Mouse (Mus musculus) liver, embryonic 12.5 days (tissue): Measurements from ENCODE around the gene Abcb10. TPM values are rescaled to one million over a fixed set of nuclear protein-coding genes. Genes with fewer than 3 reads are reported as not detected.
"Not testable (repeated sequence)": the region's sequence is repeated elsewhere in the genome, so short reads cannot be mapped to it uniquely, and the experiment has no call there.

Experiments used
- ATAC-seq: fragments of 200-750 bp; cut with Nextera tagmentation; 2 replicates; pipeline ENCODE4 v1.8.0; 2017; ENCODE audit warnings: moderate number of reproducible peaks, mild to moderate bottlenecking, moderate library complexity
- H3K27ac ChIP-seq: fragments of 300-500 bp; sonication (generic); 2 replicates; pipeline ENCODE4 v1.5.1; 2016; ENCODE audit warnings: mild to moderate bottlenecking
- H3K27me3 ChIP-seq: fragments of 300-500 bp; sonication (generic); replicated peaks from 2 replicates; pipeline ENCODE4 v1.6.1; 2016; ENCODE audit warnings: mild to moderate bottlenecking, moderate library complexity
- H3K36me3 ChIP-seq: fragments of 300-500 bp; sonication (generic); 2 replicates; pipeline ENCODE4 v1.6.1; 2016; ENCODE audit warnings: mild to moderate bottlenecking, moderate library complexity
- H3K4me1 ChIP-seq: fragments of 300-500 bp; sonication (generic); 2 replicates; pipeline ENCODE4 v1.6.1; 2016
- H3K4me2 ChIP-seq: fragments of 300-500 bp; sonication (generic); 2 replicates; pipeline ENCODE4 v1.6.1; 2016; ENCODE audit warnings: mild to moderate bottlenecking, moderate library complexity
- H3K4me3 ChIP-seq: fragments of 300-500 bp; sonication (generic); 2 replicates; pipeline ENCODE4 v1.5.1; 2016; ENCODE audit warnings: mild to moderate bottlenecking, moderate library complexity
- H3K9ac ChIP-seq: fragments of 300-500 bp; sonication (generic); 2 replicates; pipeline ENCODE4 v1.6.1; 2016; ENCODE audit warnings: mild to moderate bottlenecking, moderate library complexity
- H3K9me3 ChIP-seq: fragments of 300-500 bp; sonication (generic); replicated peaks from 2 replicates; pipeline ENCODE4 v1.6.1; 2016; ENCODE audit warnings: mild to moderate bottlenecking, moderate library complexity
- WGBS: fragments of 180-500 bp; shearing (Covaris S2); methylation state at CpG from one replicate; pipeline ENCODE4 v1.1.7; 2016; ENCODE audit not compliant: insufficient replicate concordance; 5-methylcytosine and 5-hydroxymethylcytosine counted together
- polyA plus RNA-seq: library from polyadenylated mRNA; unstranded; fragments of >200 nt; fragmentation: Nextera tagmentation; extraction: Ambion mirVana; gene quantifications from 2 replicates; pipeline ENCODE4 v1.2.1, GENCODE M21; 2016

The Abcb10 gene
- polyA plus RNA-seq, 1 experiment from 2014 or later, result 191 TPM

DNA sequence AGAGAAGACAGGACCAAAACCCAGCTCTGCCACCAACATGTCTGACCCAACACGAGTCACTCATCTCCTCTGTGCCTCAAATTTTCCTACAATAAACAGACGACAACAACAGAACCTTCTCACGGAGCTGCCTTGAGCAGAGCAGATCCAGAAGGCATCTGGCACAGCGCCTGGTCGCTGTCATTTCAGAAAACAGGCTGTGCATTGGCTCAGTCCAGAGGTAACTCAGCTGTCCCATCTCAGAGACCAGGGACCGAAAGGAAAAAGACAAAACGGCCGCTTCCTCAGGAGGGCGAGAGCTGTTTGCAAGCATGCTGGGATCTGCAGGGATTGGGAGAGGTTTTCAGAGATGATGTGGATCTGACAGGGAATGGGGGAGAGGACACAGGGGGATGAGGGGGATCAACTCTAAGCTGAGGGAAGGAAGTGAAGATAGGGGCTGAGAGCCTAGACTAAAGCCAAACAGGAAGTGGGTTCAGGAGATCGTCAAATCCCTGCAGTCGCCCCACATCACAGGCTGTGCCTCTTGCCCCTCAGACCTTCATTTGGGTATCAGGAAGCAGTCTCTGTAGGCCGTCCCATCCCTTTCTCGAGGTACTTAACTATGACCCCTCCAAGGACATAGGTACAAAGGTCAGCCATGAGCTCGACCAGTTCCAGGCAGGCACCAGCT, 4.6 kb downstream of the Abcb10 start:
- H3K9ac ChIP-seq, result peak overlapping the region; percentile 95

DNA sequence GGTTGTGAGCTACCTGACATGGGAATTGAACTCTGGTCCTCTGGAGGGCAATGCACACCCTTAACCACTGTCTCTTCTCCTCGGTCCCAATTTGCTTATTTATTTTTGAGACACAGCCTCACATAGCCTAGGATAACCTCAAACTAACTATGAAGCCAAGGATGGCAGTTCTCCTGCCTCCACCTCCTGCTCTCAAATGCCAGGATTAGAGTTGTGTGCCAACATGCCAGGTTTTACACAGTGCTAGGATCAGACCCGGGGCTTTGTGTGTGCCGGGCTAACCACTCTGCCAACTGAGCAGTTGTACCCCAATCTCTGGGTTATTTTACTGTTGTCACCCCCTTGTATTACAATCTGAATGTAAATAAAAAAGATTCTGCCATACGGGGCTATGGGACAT, 5.4 kb downstream of the Abcb10 start:
- Histone ChIP-seq H3K36me3 (peaks cover 86% of the 10 kb centered on the region), H3K4me3 (peak overlapping the region; percentile 74), H3K27me3 (no peaks in the 10 kb centered on the region), H3K4me2 (peak overlapping the region; percentile 82), H3K9ac (peak overlapping the region; percentile 95), H3K27ac (peak overlapping the region; percentile 99), H3K4me1 (peaks cover 90% of the 10 kb centered on the region), H3K9me3 (peaks cover 7% of the 10 kb centered on the region; the same call in 1 of the 2 replicates)
- ATAC-seq, result no peak
- 86% methylated on average over 4 of the region's 4 CpGs for WGBS

More for the DNA sequence above, 4.6 kb downstream of the Abcb10 start:
- H3K9me3 ChIP-seq, result peaks cover 7% of the 10 kb centered on the region; the same call in 1 of the 2 replicates
- WGBS, result 39% methylated on average over 14 of the region's 14 CpGs
- H3K36me3 ChIP-seq, result peaks cover 78% of the 10 kb centered on the region
- peak overlapping the region; percentile 99 for H3K27ac ChIP-seq
- peaks cover 84% of the 10 kb centered on the region for H3K4me1 ChIP-seq
- ATAC-seq, result no peak
- H3K4me3 ChIP-seq, result peak overlapping the region; percentile 74
- H3K4me2 ChIP-seq, result peak overlapping the region; percentile 82
- H3K27me3 ChIP-seq, result no peaks in the 10 kb centered on the region

DNA sequence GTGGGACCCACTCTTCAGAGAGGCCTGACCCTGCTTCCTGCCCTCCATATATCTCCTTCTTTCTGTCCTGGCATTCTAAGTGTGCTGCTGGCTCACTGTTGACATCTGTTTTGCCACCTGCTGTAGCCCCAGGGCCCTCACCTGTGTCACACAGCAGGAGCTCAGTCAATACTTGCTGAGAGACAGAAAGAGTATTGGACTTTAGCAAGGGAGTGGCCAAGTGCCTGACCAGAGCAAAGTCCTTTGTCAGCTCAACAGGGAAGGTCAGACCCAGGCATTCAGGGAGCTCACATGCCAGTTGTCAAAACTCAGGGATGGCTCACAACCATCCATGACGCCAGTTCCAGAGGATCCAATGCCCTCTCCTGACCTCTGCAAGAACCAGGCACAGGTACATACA, 9.4 kb downstream of the Abcb10 start:
- H3K4me1 ChIP-seq, result peaks cover 94% of the 10 kb centered on the region
- no peak overlapping the region for H3K4me3 ChIP-seq
- 72% methylated on average over 1 of the region's 1 CpGs for WGBS

DNA sequence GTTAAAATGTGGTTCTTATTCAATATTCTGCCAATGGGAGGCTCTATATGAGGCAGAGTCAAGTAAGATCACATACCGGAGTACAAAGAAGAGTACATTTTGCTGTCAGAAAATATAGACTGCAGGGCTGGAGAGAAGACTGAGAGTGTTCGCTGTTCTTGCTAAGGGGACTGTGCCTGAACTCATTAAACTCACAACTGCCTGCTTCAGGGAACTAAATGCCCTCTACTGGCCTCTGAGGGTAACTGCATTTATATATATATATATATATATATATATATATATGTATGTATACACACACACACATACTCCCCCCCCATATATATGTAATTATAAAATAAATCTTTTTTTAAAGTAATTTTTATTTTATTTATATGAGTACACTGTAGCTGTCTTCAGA, 16.0 kb downstream of the Abcb10 start:
- H3K27me3 ChIP-seq, result no peaks in the 10 kb centered on the region
- H3K4me1 ChIP-seq, result peaks cover 30% of the 10 kb centered on the region
- H3K4me3 ChIP-seq, result no peak overlapping the region
- peaks cover 100% of the 10 kb centered on the region for H3K36me3 ChIP-seq
- H3K9me3 ChIP-seq, result no peaks in the 10 kb centered on the region
- WGBS, result 79% methylated on average over 2 of the region's 2 CpGs
- no peak for ATAC-seq
- no peak overlapping the region for H3K9ac ChIP-seq
- H3K27ac ChIP-seq, result no peak overlapping the region
- H3K4me2 ChIP-seq, result no peak overlapping the region

More for the DNA sequence above, 9.4 kb downstream of the Abcb10 start:
- H3K27ac ChIP-seq, result peak overlapping the region; percentile 65
- H3K4me2 ChIP-seq, result peak overlapping the region; percentile 35
- ATAC-seq, result no peak
- H3K9ac ChIP-seq, result no peak overlapping the region
- no peaks in the 10 kb centered on the region for H3K27me3 ChIP-seq
- H3K9me3 ChIP-seq, result peaks cover 7% of the 10 kb centered on the region; the same call in 1 of the 2 replicates
- H3K36me3 ChIP-seq, result peaks cover 97% of the 10 kb centered on the region

DNA sequence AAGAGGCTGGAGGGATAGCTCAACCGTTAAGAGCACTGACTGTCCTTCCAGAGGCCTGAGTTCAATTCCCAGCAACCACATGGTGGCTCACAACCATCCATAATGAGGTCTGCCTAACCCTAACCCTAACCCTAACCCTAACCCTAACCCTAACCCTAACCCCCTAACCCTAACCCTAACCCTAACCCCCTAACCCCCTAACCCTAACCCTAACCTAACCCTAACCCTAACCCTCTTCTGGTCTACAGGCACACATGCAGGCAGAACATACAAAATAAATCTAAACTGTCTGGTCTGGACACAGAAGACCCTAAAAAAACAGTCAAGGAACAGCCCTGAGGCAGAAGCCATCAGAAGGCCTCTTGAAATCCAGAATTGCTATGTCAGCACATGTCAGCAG, 21.6 kb downstream of the Abcb10 start:
- ATAC-seq, result 0 out of 2 replicates have a peak, but pooled peaks have one; percentile 6
- WGBS, result 89% methylated on average over 1 of the region's 1 CpGs

DNA sequence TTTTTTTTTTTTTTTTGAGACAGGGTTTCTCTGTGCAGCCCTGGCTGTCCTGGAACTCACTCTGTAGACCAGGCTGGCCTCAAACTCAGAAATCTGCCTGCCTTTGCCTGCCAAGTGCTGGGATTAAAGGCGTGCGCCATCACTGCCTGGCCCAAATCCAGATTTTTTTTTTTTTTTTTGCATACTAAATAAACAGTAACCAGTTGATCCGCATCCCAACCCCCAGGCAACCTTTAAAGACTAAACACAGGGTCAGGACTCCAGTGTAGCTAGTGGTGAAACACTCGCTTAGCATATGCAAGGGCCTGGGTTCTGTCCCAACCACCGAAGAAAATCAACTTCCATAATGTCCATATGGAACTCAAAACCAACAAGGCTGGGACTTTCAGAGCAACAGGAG, 22.4 kb downstream of the Abcb10 start:
- not testable (repeated sequence) for H3K9ac ChIP-seq, H3K9me3 ChIP-seq, H3K27me3 ChIP-seq, H3K4me2 ChIP-seq, ATAC-seq, H3K4me3 ChIP-seq, H3K27ac ChIP-seq, H3K4me1 ChIP-seq
- 94% methylated on average over 5 of the region's 5 CpGs for WGBS
- peaks cover 100% of the 10 kb centered on the region for H3K36me3 ChIP-seq

More for the DNA sequence above, 21.6 kb downstream of the Abcb10 start:
- Histone ChIP-seq H3K9ac (no peak overlapping the region), H3K27me3 (no peaks in the 10 kb centered on the region), H3K4me3 (no peak overlapping the region), H3K27ac (no peak overlapping the region), H3K9me3 (no peaks in the 10 kb centered on the region), H3K4me1 (peaks cover 3% of the 10 kb centered on the region; the same call in 1 of the 2 replicates), H3K4me2 (no peak overlapping the region), H3K36me3 (peaks cover 100% of the 10 kb centered on the region)

GRCm38 (mm10) chr8:123960056-123960455, 22.9 kb downstream of the Abcb10 start:
- Histone ChIP-seq H3K27ac (no peak overlapping the region), H3K4me2 (no peak overlapping the region), H3K9ac (no peak overlapping the region), H3K27me3 (no peaks in the 10 kb centered on the region), H3K4me1 (peaks cover 3% of the 10 kb centered on the region; the same call in 1 of the 2 replicates), H3K9me3 (no peaks in the 10 kb centered on the region), H3K36me3 (peaks cover 100% of the 10 kb centered on the region), H3K4me3 (no peak overlapping the region)
- no peak for ATAC-seq
- WGBS, result 87% methylated on average over 9 of the region's 9 CpGs

DNA sequence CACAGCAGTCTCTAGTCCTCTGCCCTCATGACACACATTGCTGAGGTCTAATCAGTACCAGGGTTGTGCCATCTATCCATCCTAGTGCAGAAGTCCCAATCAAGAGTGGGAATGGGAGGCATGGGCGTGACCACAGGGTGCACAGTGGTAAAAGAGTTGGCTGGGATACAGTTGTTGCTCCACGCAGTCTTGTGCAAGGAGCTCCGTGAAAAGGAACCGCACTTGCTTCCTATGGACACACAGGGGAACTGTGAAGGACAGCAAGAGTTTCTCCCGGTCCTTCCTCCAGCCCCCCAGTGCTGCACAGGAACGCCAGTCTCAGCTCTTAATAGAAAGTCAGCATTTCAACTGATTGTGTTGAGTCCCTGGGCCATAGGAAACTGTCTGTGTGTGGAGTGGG, 23.4 kb downstream of the Abcb10 start:
- H3K4me2 ChIP-seq, result no peak overlapping the region

DNA sequence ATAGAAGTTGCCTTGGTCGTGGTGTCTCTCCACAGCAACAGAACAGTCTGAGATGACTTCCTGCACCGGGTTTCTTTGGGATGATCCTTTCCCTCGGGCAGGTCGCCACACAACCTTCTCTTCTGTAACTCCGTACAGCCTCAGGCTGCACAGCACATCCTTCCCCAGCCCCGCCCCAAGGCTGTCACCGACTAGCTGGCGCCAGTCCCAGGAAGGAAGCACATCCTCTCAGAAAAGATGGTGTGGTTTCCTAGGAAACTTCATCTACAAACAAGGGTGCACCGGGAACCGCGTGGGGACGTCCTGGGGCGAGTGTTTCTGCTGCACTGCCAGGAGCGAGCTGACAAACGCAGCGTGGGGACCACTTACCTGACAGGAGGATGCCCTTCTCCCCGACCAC, 24.8 kb downstream of the Abcb10 start:
- H3K27ac ChIP-seq, result no peak overlapping the region
- no peaks in the 10 kb centered on the region for H3K27me3 ChIP-seq
- ATAC-seq, result no peak
- peaks cover 100% of the 10 kb centered on the region for H3K36me3 ChIP-seq
- H3K4me1 ChIP-seq, result peaks cover 3% of the 10 kb centered on the region; the same call in 1 of the 2 replicates
- no peak overlapping the region for H3K4me3 ChIP-seq
- H3K4me2 ChIP-seq, result no peak overlapping the region
- no peak overlapping the region for H3K9ac ChIP-seq
- WGBS, result 83% methylated on average over 17 of the region's 17 CpGs
- H3K9me3 ChIP-seq, result no peaks in the 10 kb centered on the region

More for the DNA sequence above, 23.4 kb downstream of the Abcb10 start:
- peaks cover 3% of the 10 kb centered on the region; the same call in 1 of the 2 replicates for H3K4me1 ChIP-seq
- WGBS, result 87% methylated on average over 6 of the region's 6 CpGs
- H3K4me3 ChIP-seq, result no peak overlapping the region
- ATAC-seq, result no peak
- no peaks in the 10 kb centered on the region for H3K9me3 ChIP-seq
- no peak overlapping the region for H3K9ac ChIP-seq
- H3K36me3 ChIP-seq, result peaks cover 100% of the 10 kb centered on the region
- H3K27ac ChIP-seq, result no peak overlapping the region
- H3K27me3 ChIP-seq, result no peaks in the 10 kb centered on the region

- no peak for ATAC-seq
- H3K4me2 ChIP-seq, result no peak overlapping the region
- H3K36me3 ChIP-seq, result peaks cover 90% of the 10 kb centered on the region
- 91% methylated on average over 8 of the region's 8 CpGs for WGBS
- no peak overlapping the region for H3K4me3 ChIP-seq
- H3K4me1 ChIP-seq, result peaks cover 25% of the 10 kb centered on the region
- H3K27ac ChIP-seq, result no peak overlapping the region
- no peaks in the 10 kb centered on the region for H3K27me3 ChIP-seq
- H3K9me3 ChIP-seq, result no peaks in the 10 kb centered on the region
- H3K9ac ChIP-seq, result no peak overlapping the region
Observed at GRCm38 (mm10) chr8:123954246-123954645, 28.7 kb downstream of the Abcb10 start.

GRCm38 (mm10) chr8:123953686-123954085, 29.2 kb downstream of the Abcb10 start:
- WGBS, result 90% methylated on average over 8 of the region's 8 CpGs
- no peak for ATAC-seq
- Histone ChIP-seq H3K4me1 (peaks cover 27% of the 10 kb centered on the region), H3K9me3 (no peaks in the 10 kb centered on the region), H3K27me3 (no peaks in the 10 kb centered on the region), H3K9ac (no peak overlapping the region), H3K4me3 (no peak overlapping the region), H3K27ac (no peak overlapping the region), H3K4me2 (no peak overlapping the region), H3K36me3 (peaks cover 85% of the 10 kb centered on the region)

GRCm38 (mm10) chr8:123950077-123950802, 32.7 kb downstream of the Abcb10 start:
- WGBS, result 31% methylated on average over 10 of the region's 10 CpGs
- Histone ChIP-seq H3K9me3 (no peaks in the 10 kb centered on the region), H3K27me3 (no peaks in the 10 kb centered on the region), H3K27ac (peak overlapping the region; percentile 91), H3K4me2 (peak overlapping the region; percentile 88), H3K9ac (peak overlapping the region; percentile 88), H3K36me3 (peaks cover 78% of the 10 kb centered on the region), H3K4me1 (peaks cover 37% of the 10 kb centered on the region), H3K4me3 (peak overlapping the region; percentile 90)
- peak; percentile 33 for ATAC-seq
